Mouse (Mus musculus): ENCODE data around the gene Pdk2. TPM values are rescaled to one million over a fixed set of nuclear protein-coding genes. Genes with fewer than 3 reads are reported as not detected.

Pdk2 gene
- polyA plus RNA-seq, 1 experiment from 2014 or later, result 46.5 TPM

GRCm38 (mm10) chr11:95073835-95074234 lies 32.7 kb upstream of the Pdk2 start:
- Histone ChIP-seq H3K27me3 (ENCODE audit: control insufficient read depth, insufficient read depth, low read length) (no peaks in the 10 kb centered on the region), H3K4me1 (ENCODE audit: control insufficient read depth, insufficient read depth, low read length) (peaks cover 50% of the 10 kb centered on the region), H3K36me3 (ENCODE audit: control insufficient read depth, insufficient read depth, low read length) (no peaks in the 10 kb centered on the region), H3K27ac (ENCODE audit: low read depth, low read length) (no peak overlapping the region), H3K4me3 (ENCODE audit: low read length) (no peak overlapping the region), H3K9ac (ENCODE audit: low read depth, low read length) (no peak overlapping the region), H3K9me3 (ENCODE audit: control insufficient read depth, low read length) (no peaks in the 10 kb centered on the region), H3K4me2 (replicated peaks; ENCODE audit: low read depth, low read length) (peak overlapping the region; percentile 15; the same call in 1 of the 2 replicates)
- WGBS, result 70% methylated on average over 4 of the region's 4 CpGs
- no peak for ATAC-seq (ENCODE audit: low FRiP score, low TSS enrichment)

- Histone ChIP-seq H3K4me1 (ENCODE audit: control insufficient read depth, insufficient read depth, low read length) (peaks cover 40% of the 10 kb centered on the region), H3K27me3 (ENCODE audit: control insufficient read depth, insufficient read depth, low read length) (no peaks in the 10 kb centered on the region), H3K9ac (ENCODE audit: low read depth, low read length) (no peak overlapping the region), H3K4me2 (replicated peaks; ENCODE audit: low read depth, low read length) (no peak overlapping the region), H3K9me3 (ENCODE audit: control insufficient read depth, low read length) (no peaks in the 10 kb centered on the region), H3K4me3 (ENCODE audit: low read length) (no peak overlapping the region), H3K36me3 (ENCODE audit: control insufficient read depth, insufficient read depth, low read length) (no peaks in the 10 kb centered on the region; the same call in 1 of the 2 replicates), H3K27ac (ENCODE audit: low read depth, low read length) (no peak overlapping the region)
- WGBS, result 81% methylated on average over 5 of the region's 5 CpGs
- ATAC-seq (ENCODE audit: low FRiP score, low TSS enrichment), result no peak
Observed at GRCm38 (mm10) chr11:95072804-95073203, 31.6 kb upstream of the Pdk2 start.

GRCm38 (mm10) chr11:95072136-95072535 lies 31.0 kb upstream of the Pdk2 start:
- H3K4me2 ChIP-seq (replicated peaks; ENCODE audit: low read depth, low read length), result no peak overlapping the region
- H3K27ac ChIP-seq (ENCODE audit: low read depth, low read length), result no peak overlapping the region
- H3K9ac ChIP-seq (ENCODE audit: low read depth, low read length), result no peak overlapping the region
- no peaks in the 10 kb centered on the region for H3K9me3 ChIP-seq (ENCODE audit: control insufficient read depth, low read length)
- 75% methylated on average over 8 of the region's 8 CpGs for WGBS
- no peaks in the 10 kb centered on the region for H3K27me3 ChIP-seq (ENCODE audit: control insufficient read depth, insufficient read depth, low read length)
- H3K4me1 ChIP-seq (ENCODE audit: control insufficient read depth, insufficient read depth, low read length), result peaks cover 39% of the 10 kb centered on the region
- H3K4me3 ChIP-seq (ENCODE audit: low read length), result no peak overlapping the region
- H3K36me3 ChIP-seq (ENCODE audit: control insufficient read depth, insufficient read depth, low read length), result no peaks in the 10 kb centered on the region; the same call in 1 of the 2 replicates
- ATAC-seq (ENCODE audit: low FRiP score, low TSS enrichment), result no peak

- Histone ChIP-seq H3K27ac (ENCODE audit: low read depth, low read length) (peak overlapping the region; percentile 30; the same call in 1 of the 2 replicates), H3K9ac (ENCODE audit: low read depth, low read length) (peak overlapping the region; percentile 18; the same call in 1 of the 2 replicates), H3K4me2 (replicated peaks; ENCODE audit: low read depth, low read length) (no peak overlapping the region), H3K4me3 (ENCODE audit: low read length) (no peak overlapping the region), H3K27me3 (ENCODE audit: control insufficient read depth, insufficient read depth, low read length) (no peaks in the 10 kb centered on the region), H3K36me3 (ENCODE audit: control insufficient read depth, insufficient read depth, low read length) (no peaks in the 10 kb centered on the region; the same call in 1 of the 2 replicates), H3K9me3 (ENCODE audit: control insufficient read depth, low read length) (no peaks in the 10 kb centered on the region), H3K4me1 (ENCODE audit: control insufficient read depth, insufficient read depth, low read length) (peaks cover 39% of the 10 kb centered on the region)
- no peak for ATAC-seq (ENCODE audit: low FRiP score, low TSS enrichment)
- 56% methylated on average over 7 of the region's 7 CpGs for WGBS
Observed at GRCm38 (mm10) chr11:95071266-95071665, 30.1 kb upstream of the Pdk2 start.

GRCm38 (mm10) chr11:95070140-95071107 lies 29.3 kb upstream of the Pdk2 start:
- H3K4me2 ChIP-seq (replicated peaks; ENCODE audit: low read depth, low read length), result no peak overlapping the region
- peaks cover 38% of the 10 kb centered on the region for H3K4me1 ChIP-seq (ENCODE audit: control insufficient read depth, insufficient read depth, low read length)
- no peak overlapping the region for H3K9ac ChIP-seq (ENCODE audit: low read depth, low read length)
- ATAC-seq (ENCODE audit: low FRiP score, low TSS enrichment), result no peak
- no peaks in the 10 kb centered on the region for H3K27me3 ChIP-seq (ENCODE audit: control insufficient read depth, insufficient read depth, low read length)
- peak overlapping the region; percentile 30; the same call in 1 of the 2 replicates for H3K27ac ChIP-seq (ENCODE audit: low read depth, low read length)
- no peak overlapping the region for H3K4me3 ChIP-seq (ENCODE audit: low read length)
- peaks cover 5% of the 10 kb centered on the region for H3K36me3 ChIP-seq (ENCODE audit: control insufficient read depth, insufficient read depth, low read length)
- no peaks in the 10 kb centered on the region for H3K9me3 ChIP-seq (ENCODE audit: control insufficient read depth, low read length)
- WGBS, result 74% methylated on average over 8 of the region's 8 CpGs

- H3K4me2 ChIP-seq (replicated peaks; ENCODE audit: low read depth, low read length), result no peak overlapping the region
- no peaks in the 10 kb centered on the region for H3K27me3 ChIP-seq (ENCODE audit: control insufficient read depth, insufficient read depth, low read length)
- H3K27ac ChIP-seq (ENCODE audit: low read depth, low read length), result no peak overlapping the region
- no peak overlapping the region for H3K9ac ChIP-seq (ENCODE audit: low read depth, low read length)
- 88% methylated on average over 10 of the region's 10 CpGs for WGBS
- ATAC-seq (ENCODE audit: low FRiP score, low TSS enrichment), result no peak
- H3K9me3 ChIP-seq (ENCODE audit: control insufficient read depth, low read length), result no peaks in the 10 kb centered on the region
- peaks cover 6% of the 10 kb centered on the region for H3K36me3 ChIP-seq (ENCODE audit: control insufficient read depth, insufficient read depth, low read length)
- H3K4me3 ChIP-seq (ENCODE audit: low read length), result no peak overlapping the region
- peaks cover 28% of the 10 kb centered on the region; the same call in 1 of the 2 replicates for H3K4me1 ChIP-seq (ENCODE audit: control insufficient read depth, insufficient read depth, low read length)
Observed at GRCm38 (mm10) chr11:95069226-95069957, 28.2 kb upstream of the Pdk2 start.

DNA sequence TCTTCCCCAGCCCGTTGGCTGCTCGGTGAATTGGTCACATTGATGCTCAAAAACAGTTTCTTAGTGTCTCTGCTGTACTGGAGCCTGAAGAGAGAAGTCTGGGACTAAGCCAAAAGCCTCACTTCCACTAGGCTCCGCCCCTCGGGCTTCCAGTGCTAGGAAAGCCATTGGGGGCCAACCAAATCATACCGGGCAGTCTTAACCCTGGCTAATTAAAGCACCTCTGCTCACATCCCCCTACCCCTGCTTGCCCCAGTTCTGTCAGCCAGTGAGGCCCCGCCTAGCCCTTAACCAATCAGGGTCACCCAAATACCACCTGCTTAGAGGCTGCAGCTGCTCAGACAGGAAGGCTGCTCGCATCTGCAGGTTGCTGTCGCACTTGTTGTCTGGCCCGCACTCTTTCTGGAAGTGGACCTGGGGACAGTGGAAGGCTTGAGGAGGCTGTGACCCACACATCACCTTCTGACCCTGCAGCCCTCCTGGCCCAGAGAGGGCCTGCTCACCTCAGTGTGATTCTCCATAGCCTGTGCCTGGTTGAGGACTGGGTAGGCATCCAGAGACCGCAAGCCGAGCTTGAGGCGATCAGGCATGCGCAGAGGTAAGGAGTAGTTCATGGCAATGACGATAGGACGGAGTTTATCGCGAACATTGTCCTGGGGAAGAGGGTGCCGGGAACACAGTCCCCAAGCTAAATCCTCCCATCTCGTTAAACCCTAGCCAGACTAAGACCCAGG lies 15.8 kb upstream of the Pdk2 start:
- no peak overlapping the region for H3K9ac ChIP-seq (ENCODE audit: low read depth, low read length)
- H3K4me1 ChIP-seq (ENCODE audit: control insufficient read depth, insufficient read depth, low read length), result peaks cover 4% of the 10 kb centered on the region; the same call in 1 of the 2 replicates
- H3K4me2 ChIP-seq (replicated peaks; ENCODE audit: low read depth, low read length), result no peak overlapping the region
- H3K4me3 ChIP-seq (ENCODE audit: low read length), result no peak overlapping the region
- ATAC-seq (ENCODE audit: low FRiP score, low TSS enrichment), result no peak
- no peaks in the 10 kb centered on the region for H3K27me3 ChIP-seq (ENCODE audit: control insufficient read depth, insufficient read depth, low read length)
- no peak overlapping the region for H3K27ac ChIP-seq (ENCODE audit: low read depth, low read length)
- WGBS, result 31% methylated on average over 19 of the region's 19 CpGs
- H3K9me3 ChIP-seq (ENCODE audit: control insufficient read depth, low read length), result no peaks in the 10 kb centered on the region
- H3K36me3 ChIP-seq (ENCODE audit: control insufficient read depth, insufficient read depth, low read length), result peaks cover 23% of the 10 kb centered on the region

DNA sequence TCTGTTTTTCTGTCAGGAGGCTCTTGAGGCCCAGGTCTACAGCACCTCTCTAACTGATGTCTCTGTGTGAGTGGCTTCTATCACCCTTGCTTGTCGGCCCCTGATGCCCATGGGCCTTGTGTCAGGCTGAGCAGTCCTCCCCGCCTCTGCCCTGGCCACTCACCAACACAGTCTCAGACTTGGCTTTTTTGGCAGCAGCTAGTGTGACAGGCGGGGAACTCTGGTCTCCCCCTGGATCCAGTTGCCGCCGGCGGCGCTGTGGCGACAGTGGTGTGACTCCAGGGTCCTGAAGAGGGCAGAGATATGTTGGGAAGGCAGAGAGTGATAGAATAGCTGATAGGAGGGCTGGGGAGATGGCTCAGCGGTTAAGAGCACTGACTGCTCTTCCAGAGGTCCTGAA lies 11.9 kb upstream of the Pdk2 start:
- ATAC-seq (ENCODE audit: low FRiP score, low TSS enrichment), result no peak
- Histone ChIP-seq H3K36me3 (ENCODE audit: control insufficient read depth, insufficient read depth, low read length) (peaks cover 14% of the 10 kb centered on the region; the same call in 1 of the 2 replicates), H3K9ac (ENCODE audit: low read depth, low read length) (no peak overlapping the region), H3K9me3 (ENCODE audit: control insufficient read depth, low read length) (no peaks in the 10 kb centered on the region), H3K27me3 (ENCODE audit: control insufficient read depth, insufficient read depth, low read length) (no peaks in the 10 kb centered on the region), H3K27ac (ENCODE audit: low read depth, low read length) (no peak overlapping the region), H3K4me2 (replicated peaks; ENCODE audit: low read depth, low read length) (no peak overlapping the region), H3K4me3 (ENCODE audit: low read length) (no peak overlapping the region), H3K4me1 (ENCODE audit: control insufficient read depth, insufficient read depth, low read length) (no peaks in the 10 kb centered on the region)
- WGBS, result 74% methylated on average over 9 of the region's 9 CpGs
